Mouse (Mus musculus): ENCODE results near the gene Pdlim1. TPM values are rescaled to one million over a fixed set of nuclear protein-coding genes. Genes with fewer than 3 reads are reported as not detected.

Pdlim1 gene
- polyA plus RNA-seq, 1 experiment from 2014 or later = 34.4 TPM

GRCm38 (mm10) chr19:40278372-40279023 lies 6.9 kb upstream of the Pdlim1 start:
- TF ChIP-seq CTCF (IDR thresholded peaks at IDR 0.05; ENCODE audit: low read depth) = no peak
- no peaks in the 10 kb centered on the region for H3K27me3 ChIP-seq (ENCODE audit: insufficient read depth, low read length)
- no peaks in the 10 kb centered on the region for H3K36me3 ChIP-seq (ENCODE audit: insufficient read depth, low read length)
- H3K27ac ChIP-seq = no peak overlapping the region
- ATAC-seq (replicated peaks; ENCODE audit: low FRiP score, low read depth) (no peak), DNase-seq (ENCODE audit: low spot score) (no peak)
- H3K4me1 ChIP-seq (replicated peaks; ENCODE audit: insufficient read depth, low read length) = no peaks in the 10 kb centered on the region
- no peak overlapping the region for H3K4me3 ChIP-seq (replicated peaks; ENCODE audit: low read depth, low read length)
- WGBS = 73% methylated on average over 8 of the region's 8 CpGs
- no peak overlapping the region for H3K4me2 ChIP-seq (ENCODE audit: low read length)
- H3K9me3 ChIP-seq (replicated peaks; ENCODE audit: low read length) = no peaks in the 10 kb centered on the region
- no peak overlapping the region for H3K9ac ChIP-seq (ENCODE audit: low read depth, low read length)

DNA sequence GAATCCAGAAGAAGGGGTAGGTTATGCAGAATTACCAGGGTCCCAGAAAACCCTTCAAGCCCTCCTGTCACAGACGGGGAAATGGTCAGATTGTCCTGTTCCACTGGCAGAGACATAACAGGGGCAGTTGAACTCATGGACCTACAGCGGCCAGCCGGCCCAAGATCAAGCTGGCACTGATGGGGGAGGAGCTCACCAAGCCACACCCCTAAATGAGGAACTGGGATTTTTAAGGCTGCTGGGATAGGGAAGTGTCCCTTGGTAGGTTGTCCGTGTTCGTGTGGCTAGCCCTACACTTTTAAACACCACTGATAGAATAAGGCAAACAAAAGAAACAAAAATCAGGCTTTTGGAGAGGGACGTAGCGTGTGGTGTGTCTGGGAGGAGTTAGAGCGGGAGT lies 5.9 kb upstream of the Pdlim1 start:
- Histone ChIP-seq H3K4me2 (ENCODE audit: low read length) (no peak overlapping the region), H3K27me3 (ENCODE audit: insufficient read depth, low read length) (no peaks in the 10 kb centered on the region), H3K4me3 (replicated peaks; ENCODE audit: low read depth, low read length) (no peak overlapping the region), H3K9ac (ENCODE audit: low read depth, low read length) (no peak overlapping the region), H3K36me3 (ENCODE audit: insufficient read depth, low read length) (no peaks in the 10 kb centered on the region), H3K9me3 (replicated peaks; ENCODE audit: low read length) (no peaks in the 10 kb centered on the region), H3K4me1 (replicated peaks; ENCODE audit: insufficient read depth, low read length) (no peaks in the 10 kb centered on the region), H3K27ac (no peak overlapping the region)
- 86% methylated on average over 8 of the region's 8 CpGs for WGBS
- no peak for ATAC-seq (replicated peaks; ENCODE audit: low FRiP score, low read depth)
- TF ChIP-seq CTCF (IDR thresholded peaks at IDR 0.05; ENCODE audit: low read depth) = no peak
- DNase-seq (ENCODE audit: low spot score) = no peak

- H3K9me3 ChIP-seq (replicated peaks; ENCODE audit: low read length) = no peaks in the 10 kb centered on the region
- no peaks in the 10 kb centered on the region for H3K27me3 ChIP-seq (ENCODE audit: insufficient read depth, low read length)
- no peak overlapping the region for H3K4me3 ChIP-seq (replicated peaks; ENCODE audit: low read depth, low read length)
- no peak for TF ChIP-seq CTCF (IDR thresholded peaks at IDR 0.05; ENCODE audit: low read depth)
- peaks cover 7% of the 10 kb centered on the region; the same call in 1 of the 2 replicates for H3K4me1 ChIP-seq (replicated peaks; ENCODE audit: insufficient read depth, low read length)
- no peak overlapping the region for H3K9ac ChIP-seq (ENCODE audit: low read depth, low read length)
- H3K4me2 ChIP-seq (ENCODE audit: low read length) = no peak overlapping the region
- no peaks in the 10 kb centered on the region for H3K36me3 ChIP-seq (ENCODE audit: insufficient read depth, low read length)
- 82% methylated on average over 14 of the region's 14 CpGs for WGBS
- DNase-seq (ENCODE audit: low spot score) (no peak), ATAC-seq (replicated peaks; ENCODE audit: low FRiP score, low read depth) (no peak)
- no peak overlapping the region for H3K27ac ChIP-seq
Measured at GRCm38 (mm10) chr19:40275401-40276188, 4.0 kb upstream of the Pdlim1 start.

- H3K27me3 ChIP-seq (ENCODE audit: insufficient read depth, low read length) = peaks cover 7% of the 10 kb centered on the region; the same call in 1 of the 2 replicates
- peaks cover 10% of the 10 kb centered on the region; the same call in 1 of the 2 replicates for H3K4me1 ChIP-seq (replicated peaks; ENCODE audit: insufficient read depth, low read length)
- WGBS = 55% methylated on average over 13 of the region's 13 CpGs
- H3K36me3 ChIP-seq (ENCODE audit: insufficient read depth, low read length) = no peaks in the 10 kb centered on the region
- no peak for DNase-seq (ENCODE audit: low spot score)
- H3K27ac ChIP-seq = no peak overlapping the region
- ATAC-seq (replicated peaks; ENCODE audit: low FRiP score, low read depth) = no peak
- no peak overlapping the region for H3K4me2 ChIP-seq (ENCODE audit: low read length)
- TF ChIP-seq CTCF (IDR thresholded peaks at IDR 0.05; ENCODE audit: low read depth) = no peak
- H3K4me3 ChIP-seq (replicated peaks; ENCODE audit: low read depth, low read length) = no peak overlapping the region
- H3K9me3 ChIP-seq (replicated peaks; ENCODE audit: low read length) = no peaks in the 10 kb centered on the region
- H3K9ac ChIP-seq (ENCODE audit: low read depth, low read length) = no peak overlapping the region
Measured at GRCm38 (mm10) chr19:40272674-40273073, 1.0 kb upstream of the Pdlim1 start.

DNA sequence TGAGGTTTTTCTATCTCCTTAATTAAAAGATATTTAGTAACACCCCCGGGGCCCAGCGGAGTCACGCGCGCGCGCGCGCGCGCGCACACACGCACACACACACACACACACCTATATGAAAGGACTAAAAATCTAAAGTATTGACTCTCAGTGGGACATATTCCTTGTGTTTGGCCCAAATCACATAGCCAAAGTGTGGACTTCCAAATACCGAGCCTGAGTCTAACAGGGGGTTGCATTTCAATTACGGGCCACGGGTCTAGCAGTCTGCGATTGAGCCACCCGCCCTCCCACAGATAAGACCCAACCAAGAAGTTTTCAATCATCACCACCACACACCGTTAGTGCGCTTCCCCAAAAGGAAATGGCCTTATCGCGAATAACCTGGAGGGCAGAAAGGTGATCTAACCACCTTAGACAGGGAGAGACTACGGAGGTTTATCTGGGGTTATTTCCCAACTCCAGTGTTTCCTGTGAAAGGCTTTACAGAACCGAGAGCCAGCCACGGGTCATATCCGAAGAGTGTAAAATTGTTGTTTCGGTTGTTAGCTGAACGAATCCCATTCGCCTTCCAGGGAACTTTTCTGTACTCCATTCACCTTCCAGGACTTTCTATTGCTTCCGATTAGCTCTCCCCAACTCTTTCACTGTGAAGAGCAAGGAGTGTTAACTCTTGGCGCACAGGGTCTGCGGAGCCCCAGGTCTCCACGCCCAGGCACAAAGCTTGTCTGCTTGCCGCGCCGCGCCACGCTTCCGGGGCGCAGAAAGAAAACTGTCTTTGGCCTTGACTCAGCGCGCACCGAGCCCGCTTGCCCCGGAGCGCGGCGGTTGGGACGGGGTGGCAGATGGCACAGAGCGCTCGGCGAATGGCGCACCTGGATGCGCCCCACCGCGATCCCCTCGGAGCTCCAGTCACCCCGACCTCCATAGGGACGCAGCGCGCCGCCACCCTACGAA lies 1.0 kb downstream of the Pdlim1 start:
- Histone ChIP-seq H3K36me3 (ENCODE audit: insufficient read depth, low read length) (no peaks in the 10 kb centered on the region), H3K27ac (no peak overlapping the region), H3K9me3 (replicated peaks; ENCODE audit: low read length) (no peaks in the 10 kb centered on the region), H3K9ac (ENCODE audit: low read depth, low read length) (peak overlapping the region; percentile 62), H3K27me3 (ENCODE audit: insufficient read depth, low read length) (peaks cover 7% of the 10 kb centered on the region; the same call in 1 of the 2 replicates), H3K4me1 (replicated peaks; ENCODE audit: insufficient read depth, low read length) (peaks cover 10% of the 10 kb centered on the region; the same call in 1 of the 2 replicates), H3K4me2 (ENCODE audit: low read length) (peak overlapping the region; percentile 96), H3K4me3 (replicated peaks; ENCODE audit: low read depth, low read length) (peak overlapping the region; percentile 69)
- TF ChIP-seq CTCF (IDR thresholded peaks at IDR 0.05; ENCODE audit: low read depth) = no peak
- WGBS = 9% methylated on average over 63 of the region's 63 CpGs
- ATAC-seq (replicated peaks; ENCODE audit: low FRiP score, low read depth) (peak; percentile 35), DNase-seq (ENCODE audit: low spot score) (peak; percentile 26)

GRCm38 (mm10) chr19:40269526-40269925 lies 2.1 kb downstream of the Pdlim1 start:
- H3K4me2 ChIP-seq (ENCODE audit: low read length) = no peak overlapping the region
- peaks cover 7% of the 10 kb centered on the region; the same call in 1 of the 2 replicates for H3K27me3 ChIP-seq (ENCODE audit: insufficient read depth, low read length)
- TF ChIP-seq CTCF (IDR thresholded peaks at IDR 0.05; ENCODE audit: low read depth) = no peak
- H3K4me3 ChIP-seq (replicated peaks; ENCODE audit: low read depth, low read length) = no peak overlapping the region
- H3K36me3 ChIP-seq (ENCODE audit: insufficient read depth, low read length) = no peaks in the 10 kb centered on the region
- no peak overlapping the region for H3K9ac ChIP-seq (ENCODE audit: low read depth, low read length)
- ATAC-seq (replicated peaks; ENCODE audit: low FRiP score, low read depth) (no peak), DNase-seq (ENCODE audit: low spot score) (no peak)
- no peak overlapping the region for H3K27ac ChIP-seq
- WGBS = 69% methylated on average over 5 of the region's 5 CpGs
- no peaks in the 10 kb centered on the region for H3K9me3 ChIP-seq (replicated peaks; ENCODE audit: low read length)
- H3K4me1 ChIP-seq (replicated peaks; ENCODE audit: insufficient read depth, low read length) = peaks cover 10% of the 10 kb centered on the region; the same call in 1 of the 2 replicates

Data from kidney, postnatal 0 days (tissue).